Mouse (Mus musculus) Muller cell, postnatal 12 days (primary cell): ENCODE results near the gene Usp21.
"Not testable (repeated sequence)": the region's sequence is repeated elsewhere in the genome, so short reads cannot be mapped to it uniquely, and the experiment has no call there.

Source experiments
- DNase-seq: peaks from one replicate; pipeline ENCODE4 v3.0.0-alpha.2; 2015; ENCODE audit errors: inconsistent ontology term

The Usp21 gene

DNA sequence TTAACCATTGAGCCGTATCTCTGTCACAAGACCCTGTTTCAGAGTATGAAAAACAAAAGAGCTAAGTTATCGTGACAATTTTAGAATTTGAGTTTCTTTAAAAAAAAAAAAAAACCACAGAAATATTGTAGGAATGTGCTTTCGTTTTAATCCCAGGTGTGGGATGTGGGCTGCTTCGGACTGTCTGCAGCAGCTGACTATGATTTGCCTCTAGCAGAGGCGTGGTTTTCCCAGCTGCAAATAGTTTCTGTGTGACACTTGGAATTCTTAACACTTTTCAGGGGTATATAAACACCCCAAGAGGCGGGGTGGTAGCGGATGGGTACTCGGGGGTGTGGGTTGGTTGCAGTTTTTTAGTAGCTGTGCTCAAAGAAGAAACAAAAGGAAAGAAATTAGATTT lies 42.4 kb downstream of the Usp21 start:
- DNase-seq: no peak

DNA sequence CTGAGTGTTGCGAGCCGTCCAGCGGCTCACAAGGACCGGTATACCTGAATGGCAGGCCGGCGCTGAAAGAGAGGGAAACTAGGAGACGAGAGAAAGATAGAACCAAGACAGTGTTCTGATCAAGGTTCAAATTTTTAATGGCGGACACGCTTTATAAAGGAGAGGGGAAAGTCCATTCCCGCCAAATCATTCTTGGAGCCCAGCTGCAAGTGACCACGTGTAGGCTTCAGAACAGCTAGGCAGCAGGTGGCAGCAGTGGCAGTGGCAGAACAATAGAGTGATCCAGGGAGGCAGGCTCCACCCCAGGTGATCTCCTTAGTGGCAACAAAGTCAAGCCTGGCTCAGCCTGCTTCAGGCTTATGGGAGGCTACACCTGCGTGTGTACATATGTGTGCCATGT lies 45.8 kb downstream of the Usp21 start:
- DNase-seq: not testable (repeated sequence)

- DNase-seq: no peak
Observed at GRCm38 (mm10) chr1:171240911-171241310, 46.9 kb downstream of the Usp21 start.

DNA sequence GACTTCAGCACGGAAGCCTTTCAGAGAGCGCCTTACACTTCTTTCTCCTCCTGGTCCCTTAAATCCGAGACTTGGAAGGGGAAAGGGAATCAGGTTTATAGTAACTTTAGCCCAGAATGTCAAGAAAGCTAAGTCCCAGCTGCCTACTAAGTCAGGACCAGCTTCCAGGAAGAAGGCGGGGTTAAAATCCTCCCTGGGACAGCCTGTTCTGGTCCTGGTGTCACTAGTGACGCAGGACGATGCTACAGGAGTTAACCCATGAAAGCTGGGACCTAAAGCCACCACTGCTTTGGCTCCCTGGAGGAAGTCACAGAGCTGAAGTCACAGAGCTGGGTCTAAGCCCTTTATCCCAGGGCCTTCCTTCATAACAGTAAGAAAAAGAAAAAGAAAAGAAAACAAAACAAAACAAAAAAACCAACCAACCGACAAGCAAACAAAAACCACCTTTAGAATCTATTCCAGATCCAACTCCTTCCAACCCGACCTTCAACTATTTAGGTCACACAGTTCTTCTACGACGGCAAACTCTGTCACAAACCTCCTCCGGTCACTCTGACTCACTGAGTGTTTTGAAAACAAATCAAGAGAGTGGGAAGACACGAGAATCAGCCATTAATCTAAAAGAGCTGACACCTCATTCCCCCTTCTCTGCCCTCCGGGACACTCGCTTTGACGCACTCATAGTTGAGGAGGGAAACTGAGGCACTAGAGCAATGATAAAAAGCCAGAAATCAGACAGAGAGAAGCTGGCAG lies 47.6 kb downstream of the Usp21 start:
- no peak for DNase-seq

DNA sequence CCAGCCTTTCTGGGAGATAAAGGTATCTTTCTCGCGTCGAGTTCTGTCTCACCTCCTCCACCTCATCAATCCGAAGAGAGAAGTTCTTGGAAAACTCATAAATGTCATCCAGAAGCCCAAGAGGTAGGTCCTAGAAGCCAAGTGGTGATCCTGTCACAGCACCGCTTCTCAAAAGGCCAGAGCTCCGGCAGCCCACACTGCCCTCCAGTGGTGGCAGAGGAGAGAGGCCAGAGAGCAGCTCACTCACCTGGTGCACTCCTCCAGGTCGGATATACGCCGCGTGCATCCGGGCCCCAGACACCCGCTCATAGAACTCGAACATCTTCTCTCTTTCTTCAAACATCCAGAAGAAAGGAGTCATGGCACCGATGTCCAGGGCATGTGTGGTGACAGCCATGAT lies 49.3 kb downstream of the Usp21 start:
- DNase-seq: no peak

GRCm38 (mm10) chr1:171237438-171237837 lies 50.4 kb downstream of the Usp21 start:
- no peak for DNase-seq

DNA sequence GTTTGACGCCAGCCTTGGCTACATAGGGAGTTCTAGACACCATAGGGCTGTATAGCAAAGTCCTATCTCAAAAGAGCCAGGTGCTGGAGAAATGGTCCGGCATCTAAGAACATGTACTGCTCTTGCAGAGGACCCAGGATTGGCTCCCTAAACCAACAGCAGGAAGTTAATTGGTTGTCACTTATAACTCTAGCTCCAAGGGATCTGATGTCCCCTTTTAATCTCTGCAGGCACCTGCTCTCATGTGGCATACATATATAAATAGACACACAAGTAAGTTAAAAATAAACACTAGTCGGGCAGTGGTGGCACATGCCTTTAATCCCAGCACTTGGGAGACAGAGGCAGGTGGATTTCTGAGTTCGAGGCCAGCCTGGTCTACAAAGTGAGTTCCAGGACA lies 52.0 kb downstream of the Usp21 start:
- no peak for DNase-seq

GRCm38 (mm10) chr1:171234538-171234937 lies 53.3 kb downstream of the Usp21 start:
- DNase-seq: no peak

DNA sequence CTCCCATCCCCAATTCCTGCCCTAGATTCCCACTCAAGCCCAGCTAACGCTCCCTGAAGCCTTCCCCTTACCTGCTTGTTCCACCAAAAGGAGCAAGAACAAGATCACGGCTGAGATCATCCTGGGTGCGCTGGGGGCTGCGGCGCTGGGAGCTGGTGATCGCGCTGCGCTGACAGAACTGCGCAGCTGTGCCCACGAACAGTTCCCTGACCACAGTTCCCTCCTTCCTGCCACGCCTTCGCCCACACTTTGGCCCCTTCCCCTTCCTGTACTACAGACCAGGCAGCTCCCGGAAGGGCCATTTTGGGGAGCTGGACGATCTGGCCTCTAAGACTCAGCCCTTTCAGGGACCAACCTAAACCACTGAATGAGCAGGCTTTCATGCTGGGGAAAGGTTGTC lies 53.7 kb downstream of the Usp21 start, which contains the start of gene Fcer1g:
Fcer1g (minus strand) TSS at position 240 of the 400 bp plus-strand sequence.
- no peak for DNase-seq

- DNase-seq: no peak
Observed at GRCm38 (mm10) chr1:171232800-171233730, 54.7 kb downstream of the Usp21 start.

GRCm38 (mm10) chr1:171232348-171232747 lies 55.4 kb downstream of the Usp21 start:
- no peak for DNase-seq
